Mouse (Mus musculus): ENCODE data around the gene Prr11.

DNA sequence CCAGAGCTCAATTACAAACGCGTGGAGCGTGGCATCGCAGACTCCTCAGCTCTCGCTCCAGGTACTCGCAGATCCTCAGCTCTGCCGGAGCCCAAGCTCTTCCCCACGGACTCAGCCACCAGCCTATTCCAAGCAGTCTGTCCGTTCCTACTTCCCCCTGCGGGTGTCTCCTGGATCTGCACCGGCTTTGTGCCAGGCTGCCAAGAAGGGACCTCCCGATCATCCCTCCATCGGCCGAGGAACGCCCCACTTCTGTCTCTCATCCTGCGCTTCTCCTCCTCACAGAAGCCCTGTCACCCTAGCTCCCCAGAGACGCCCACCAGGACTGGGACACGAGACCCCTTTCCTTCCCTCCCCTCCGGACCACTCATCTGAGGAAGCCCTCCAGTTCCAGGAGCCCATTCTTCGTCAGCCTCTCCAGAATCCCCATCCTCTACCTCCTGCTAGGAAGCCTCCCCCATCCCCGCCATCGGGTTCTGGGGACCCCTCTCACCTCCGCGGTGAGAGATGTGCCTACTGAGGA lies 35.1 kb downstream of the Prr11 start:
- TF ChIP-seq CTCF (IDR thresholded peaks at IDR 0.05; ENCODE audit: low read depth, low read length): peak; percentile 22; the same call in 1 of the 2 replicates
- no peak for TF ChIP-seq POLR2A (IDR thresholded peaks at IDR 0.05; ENCODE audit: borderline replicate concordance, low read depth, low read length)

Data from bone marrow macrophage, adult 2 months (primary cell).